Mouse (Mus musculus) common myeloid progenitor, adult 5-6 weeks (primary cell): ENCODE data around the gene Edem1. TPM values are rescaled to one million over a fixed set of nuclear protein-coding genes. Genes with fewer than 3 reads are reported as not detected.
A peak's percentile ranks its signal among the peaks of the same experiment; 100 is the strongest.
"Not testable (repeated sequence)": the region's sequence is repeated elsewhere in the genome, so short reads cannot be mapped to it uniquely, and the experiment has no call there.

Experiments used
- ATAC-seq: replicated peaks from 2 replicates; pipeline ENCODE4 v1.8.0; 2016; ENCODE audit warnings: low read depth, mild to moderate bottlenecking, moderate TSS enrichment, inconsistent platforms; ENCODE audit not compliant: poor library complexity, severe bottlenecking
- total RNA-seq: library from RNA; stranded (forward); fragments of 200-1000, 187-1606 nt; gene quantifications from 2 replicates; pipeline ENCODE4 v1.2.3, GENCODE M21; 2017

Edem1 gene
- total RNA-seq, 1 experiment from 2014 or later, result 41.7 TPM

GRCm38 (mm10) chr6:108869031-108869430, 40.6 kb downstream of the Edem1 start:
- ATAC-seq, result not testable (repeated sequence)

GRCm38 (mm10) chr6:108870421-108870820, 42.0 kb downstream of the Edem1 start:
- no peak for ATAC-seq

- ATAC-seq, result no peak
Observed at GRCm38 (mm10) chr6:108871251-108871650, 42.8 kb downstream of the Edem1 start.

GRCm38 (mm10) chr6:108875344-108875743, 46.9 kb downstream of the Edem1 start:
- ATAC-seq, result no peak

- peak; percentile 94 for ATAC-seq
Observed at GRCm38 (mm10) chr6:108876052-108876451, 47.6 kb downstream of the Edem1 start.

GRCm38 (mm10) chr6:108876486-108876885, 48.0 kb downstream of the Edem1 start:
- ATAC-seq, result no peak

GRCm38 (mm10) chr6:108880368-108881013, 52.0 kb downstream of the Edem1 start:
- 0 out of 2 replicates have a peak, but pooled peaks have one; percentile 17 for ATAC-seq

GRCm38 (mm10) chr6:108881074-108881473, 52.6 kb downstream of the Edem1 start:
- 0 out of 2 replicates have a peak, but pooled peaks have one; percentile 9 for ATAC-seq

- no peak for ATAC-seq
Observed at GRCm38 (mm10) chr6:108883826-108884225, 55.4 kb downstream of the Edem1 start.

- no peak for ATAC-seq
Observed at GRCm38 (mm10) chr6:108884603-108885002, 56.2 kb downstream of the Edem1 start.

GRCm38 (mm10) chr6:108886346-108886745, 57.9 kb downstream of the Edem1 start:
- ATAC-seq, result no peak

- no peak for ATAC-seq
Observed at GRCm38 (mm10) chr6:108892589-108892988, 64.1 kb downstream of the Edem1 start.

GRCm38 (mm10) chr6:108895129-108895528, 66.7 kb downstream of the Edem1 start:
- peak; percentile 58 for ATAC-seq

- ATAC-seq, result no peak
Observed at GRCm38 (mm10) chr6:108895976-108896375, 67.5 kb downstream of the Edem1 start.

- ATAC-seq, result no peak
Observed at GRCm38 (mm10) chr6:108896525-108897087, 68.2 kb downstream of the Edem1 start.

- ATAC-seq, result no peak
Observed at GRCm38 (mm10) chr6:108899231-108899630, 70.8 kb downstream of the Edem1 start.

- ATAC-seq, result 0 out of 2 replicates have a peak, but pooled peaks have one; percentile 11
Observed at GRCm38 (mm10) chr6:108902124-108902523, 73.7 kb downstream of the Edem1 start.

- no peak for ATAC-seq
Observed at GRCm38 (mm10) chr6:108903280-108903679, 74.8 kb downstream of the Edem1 start.

- ATAC-seq, result no peak
Observed at GRCm38 (mm10) chr6:108906539-108906938, 78.1 kb downstream of the Edem1 start.
